Mouse (Mus musculus) lung, adult 18-20 months (tissue): ENCODE measurements around the gene Katna1.
"Not testable (repeated sequence)": the region's sequence is repeated elsewhere in the genome, so short reads cannot be mapped to it uniquely, and the experiment has no call there.

Experiments used
- DNase-seq, 2 experiments: peaks; one replicate each; pipeline ENCODE4 v3.0.0; 2022; ENCODE audit warnings: mixed read lengths in 2 of 2

The Katna1 gene

DNA sequence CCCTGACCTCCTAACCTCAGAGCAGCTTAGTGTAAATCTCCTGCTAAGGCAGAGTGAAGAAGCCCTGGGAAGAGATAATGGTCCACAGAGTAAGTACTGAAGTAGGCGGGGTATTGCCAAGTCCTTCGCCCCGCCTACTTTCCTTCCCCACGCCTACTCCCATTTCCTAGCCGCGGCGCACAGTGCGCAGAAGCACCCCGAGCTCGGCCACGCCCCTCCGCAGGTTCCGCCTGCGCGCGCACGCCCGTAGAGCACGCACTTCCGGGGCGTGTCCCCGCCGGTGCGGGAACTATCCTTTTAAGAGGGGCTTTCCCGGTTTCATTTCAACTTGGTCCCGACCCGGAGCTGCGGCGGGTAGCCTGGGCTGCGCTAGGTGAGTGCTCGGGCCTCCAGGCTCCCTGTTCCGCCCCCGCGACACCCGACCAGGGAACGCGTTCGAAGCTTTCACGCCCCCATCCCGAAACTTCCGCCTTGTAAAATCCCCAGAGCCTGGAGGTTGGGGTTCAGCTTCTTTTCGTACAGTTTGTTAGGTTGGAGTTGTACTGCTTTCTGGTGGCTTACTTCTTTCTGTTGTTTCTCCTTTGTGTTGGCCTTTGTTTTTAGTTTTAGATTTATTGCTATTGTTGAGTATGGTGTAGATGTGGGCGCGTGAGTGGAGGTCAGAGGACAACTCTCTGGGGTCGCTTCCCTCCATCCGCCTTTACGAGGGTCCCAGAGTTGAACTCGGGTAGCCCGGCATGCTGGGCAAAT lies at the start of gene Katna1:
Gene Katna1, plus strand, starts transcription at position 250 of the 750 bp plus-strand sequence.
- peak; percentile 93 to 95 for DNase-seq

DNA sequence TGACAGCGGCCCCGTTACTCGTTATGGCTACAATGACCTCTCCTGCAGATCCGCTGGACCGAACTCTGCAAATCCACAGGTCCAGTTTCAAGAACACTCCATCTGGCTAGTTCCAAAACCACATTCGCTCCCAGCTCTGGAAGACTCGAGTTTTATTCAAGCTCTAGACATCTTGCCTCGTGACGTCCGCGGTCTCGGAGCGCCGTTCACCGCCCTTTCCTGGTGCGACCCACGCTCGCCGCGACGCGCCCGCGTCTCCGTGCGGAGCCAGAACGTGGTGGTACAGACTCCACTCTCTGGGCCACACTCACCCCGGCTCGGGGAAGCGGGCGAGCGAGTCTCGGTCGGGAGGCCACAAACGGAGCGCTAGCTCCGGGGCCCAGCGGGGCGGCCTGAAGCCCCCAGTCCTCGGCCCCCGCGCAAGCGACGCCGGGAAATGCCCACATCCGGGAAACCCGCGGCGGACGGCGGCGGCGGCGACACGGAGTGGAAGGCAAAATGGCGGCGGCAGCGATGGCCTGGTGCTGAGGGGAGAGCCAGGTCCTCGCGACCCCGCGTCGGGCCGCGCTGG lies 45.0 kb upstream of the Katna1 start, which contains the start of the genes Pcmt1 and Lats1:
Gene Pcmt1, minus strand, starts transcription at position 406 of the 571 bp plus-strand sequence.
Gene Lats1, plus strand, starts transcription at position 484 of the 571 bp plus-strand sequence.
- peak; percentile 85 for DNase-seq

DNA sequence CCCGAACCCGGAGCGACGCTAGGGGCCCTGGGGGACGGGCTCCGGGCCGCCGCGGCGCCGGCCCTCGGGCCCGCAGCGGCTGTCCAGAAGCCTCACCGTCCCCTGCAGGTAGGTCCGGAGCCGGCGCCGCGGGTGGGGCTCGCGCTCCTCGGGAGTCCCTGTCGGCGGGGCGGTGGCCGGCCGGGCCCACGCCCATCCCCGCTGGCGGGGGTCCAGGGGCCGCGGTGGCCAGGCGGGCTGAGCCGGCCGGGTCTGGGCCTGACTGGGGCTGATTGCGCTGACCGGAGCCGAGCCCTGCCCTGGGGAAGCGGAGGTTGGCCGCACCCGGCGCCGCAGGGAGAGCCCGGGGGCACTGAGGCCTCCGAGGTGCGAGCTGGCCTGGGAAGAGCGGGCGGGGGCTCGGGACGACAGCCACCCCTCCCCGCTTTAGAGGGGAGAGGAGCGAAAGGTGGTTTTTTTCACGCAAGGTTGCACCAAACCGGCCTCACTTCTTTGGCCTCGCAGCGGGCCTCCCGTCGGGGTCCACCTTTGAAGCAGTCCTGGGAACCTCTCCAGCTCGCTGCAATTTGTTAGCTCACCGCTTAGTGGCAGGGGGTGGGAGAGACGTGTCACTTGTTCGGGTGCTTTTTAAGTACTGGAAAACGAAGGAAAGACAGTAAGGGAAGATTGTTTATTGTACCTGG lies 44.3 kb upstream of the Katna1 start:
- peak; percentile 64 to 71 for DNase-seq

DNA sequence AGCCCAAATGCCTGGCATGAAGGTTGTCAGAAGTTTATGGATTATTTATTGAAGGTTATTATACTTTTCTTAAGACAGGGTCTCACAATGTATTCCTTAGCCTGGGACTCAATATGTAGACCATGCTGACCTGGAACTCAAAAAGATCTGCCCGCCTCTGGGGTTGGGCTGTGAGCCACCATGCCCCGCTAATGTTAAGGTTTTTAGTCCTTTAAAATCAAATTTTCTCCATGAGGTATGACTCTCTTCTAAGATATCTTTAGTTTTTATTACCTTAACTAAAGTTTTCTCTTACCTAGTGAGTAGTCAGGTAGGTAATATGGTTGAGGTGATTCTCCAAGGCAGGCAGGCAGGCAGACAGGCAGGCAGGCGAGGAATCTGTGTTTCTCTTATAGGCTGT lies 43.6 kb upstream of the Katna1 start:
- DNase-seq, result no peak

DNA sequence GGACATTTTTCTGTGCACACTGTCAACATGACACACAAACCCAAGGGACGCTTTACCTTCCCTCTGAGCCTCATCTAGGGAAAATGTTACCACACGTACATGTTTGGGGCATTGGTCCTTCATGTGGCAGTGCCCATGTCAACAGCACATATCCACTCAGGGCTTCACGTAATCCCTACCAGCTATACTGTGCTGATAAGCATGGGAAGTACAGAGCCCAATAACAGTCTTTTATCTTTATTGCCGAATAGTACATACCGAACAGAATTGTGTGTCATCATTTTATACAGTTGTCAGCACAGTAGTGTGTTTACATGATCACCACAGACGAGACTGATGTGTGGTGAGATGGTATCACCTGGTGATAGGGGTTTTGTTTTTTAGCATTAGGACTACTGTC lies 38.9 kb upstream of the Katna1 start:
- no peak for DNase-seq

DNA sequence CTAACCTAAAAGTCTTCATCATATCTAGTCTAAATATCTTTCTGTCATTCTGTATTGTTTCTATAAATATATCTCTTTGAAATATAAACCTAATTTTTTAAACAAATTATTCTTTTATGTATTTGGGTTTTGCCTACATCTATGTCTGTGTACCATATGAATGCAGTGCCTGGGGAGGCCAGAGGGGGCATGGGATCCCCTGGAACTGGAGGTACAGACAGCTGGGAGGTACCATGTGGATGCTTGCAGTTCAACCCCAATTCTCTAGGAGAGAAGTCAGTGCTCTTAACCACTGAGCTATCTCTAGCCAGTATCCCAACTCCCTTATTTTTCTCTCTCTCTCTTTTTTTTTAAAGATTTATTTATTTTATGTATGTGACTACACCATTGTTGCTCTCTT lies 30.5 kb upstream of the Katna1 start:
- no peak for DNase-seq

DNA sequence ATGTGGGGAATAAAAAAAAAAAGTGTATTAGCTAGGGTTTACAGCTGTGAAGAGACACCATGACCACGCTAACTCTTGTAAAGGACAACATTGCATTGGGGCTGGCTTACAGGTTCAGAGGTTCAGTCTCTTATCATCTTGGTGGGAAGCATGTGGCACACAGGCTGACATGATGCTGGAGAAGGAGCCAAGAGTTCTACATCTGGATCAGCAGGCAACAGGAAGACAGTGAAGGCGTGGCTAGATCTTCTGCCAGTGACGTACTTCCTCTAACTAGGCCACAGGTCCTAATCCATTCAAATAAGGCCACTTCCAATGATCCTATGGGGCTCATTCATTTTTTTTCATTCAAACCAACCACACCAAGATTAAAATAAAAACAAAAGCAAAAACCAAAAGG lies 25.7 kb upstream of the Katna1 start:
- no peak for DNase-seq

DNA sequence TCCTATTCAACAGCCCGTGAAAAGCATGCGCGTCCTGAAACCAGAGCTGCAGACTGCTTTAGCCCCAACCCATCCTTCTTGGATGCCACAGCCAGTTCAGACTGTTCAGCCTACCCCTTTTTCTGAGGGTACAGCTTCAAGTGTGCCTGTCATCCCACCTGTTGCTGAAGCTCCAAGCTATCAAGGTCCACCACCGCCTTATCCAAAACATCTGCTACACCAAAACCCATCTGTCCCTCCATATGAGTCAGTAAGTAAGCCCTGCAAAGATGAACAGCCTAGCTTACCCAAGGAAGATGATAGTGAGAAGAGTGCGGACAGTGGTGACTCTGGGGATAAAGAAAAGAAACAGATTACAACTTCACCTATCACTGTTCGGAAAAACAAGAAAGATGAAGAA lies 23.2 kb upstream of the Katna1 start:
- no peak for DNase-seq

DNA sequence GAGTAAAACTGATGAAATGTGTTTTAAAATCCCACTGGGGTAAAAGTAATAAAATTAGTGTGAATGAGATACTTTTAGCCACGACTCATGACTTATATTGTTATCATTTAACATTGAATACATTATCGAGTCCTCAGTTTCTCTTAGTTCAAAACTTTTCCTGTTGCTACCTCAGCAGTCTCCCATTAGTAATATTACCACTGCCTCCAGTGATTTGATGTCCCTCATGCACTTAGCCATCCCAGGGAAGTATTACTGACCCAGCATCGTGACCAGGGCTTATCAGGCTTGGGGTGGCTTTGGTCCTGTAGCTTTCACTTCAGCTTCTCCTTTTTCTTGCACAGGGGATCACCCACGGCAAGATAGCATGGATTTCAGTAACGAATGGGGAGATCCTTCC lies 15.7 kb upstream of the Katna1 start:
- DNase-seq, result no peak

DNA sequence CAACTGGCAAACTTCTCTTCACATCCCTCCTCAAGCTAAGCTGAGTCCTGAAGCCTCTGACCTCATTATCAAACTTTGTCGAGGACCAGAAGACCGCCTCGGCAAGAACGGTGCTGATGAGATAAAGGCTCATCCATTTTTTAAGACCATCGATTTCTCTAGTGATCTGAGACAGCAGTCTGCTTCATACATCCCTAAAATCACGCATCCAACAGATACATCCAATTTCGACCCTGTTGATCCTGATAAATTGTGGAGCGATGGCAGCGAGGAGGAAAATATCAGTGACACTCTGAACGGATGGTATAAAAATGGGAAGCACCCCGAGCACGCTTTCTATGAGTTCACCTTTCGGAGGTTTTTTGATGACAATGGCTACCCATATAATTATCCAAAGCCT lies 13.3 kb upstream of the Katna1 start:
- DNase-seq, result no peak

DNA sequence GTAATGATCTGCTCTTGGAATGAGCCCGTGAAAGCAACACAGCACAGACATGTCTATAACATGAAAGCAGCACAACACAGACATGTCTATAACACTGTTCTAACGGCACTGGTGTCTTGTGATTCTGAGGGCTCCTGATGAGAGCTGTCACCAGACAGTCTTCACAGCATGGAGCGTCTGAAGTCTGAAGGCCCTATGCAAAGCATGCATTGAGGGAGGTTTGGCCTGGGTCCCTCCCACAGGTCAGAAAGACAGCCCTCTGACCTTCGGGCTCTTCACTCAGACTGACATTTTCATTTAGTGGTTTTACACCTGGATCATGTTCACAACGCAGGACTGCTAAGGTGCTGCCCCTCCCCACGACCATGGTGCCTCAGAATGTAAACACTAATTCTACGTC lies 10.7 kb upstream of the Katna1 start:
- no peak for DNase-seq

DNA sequence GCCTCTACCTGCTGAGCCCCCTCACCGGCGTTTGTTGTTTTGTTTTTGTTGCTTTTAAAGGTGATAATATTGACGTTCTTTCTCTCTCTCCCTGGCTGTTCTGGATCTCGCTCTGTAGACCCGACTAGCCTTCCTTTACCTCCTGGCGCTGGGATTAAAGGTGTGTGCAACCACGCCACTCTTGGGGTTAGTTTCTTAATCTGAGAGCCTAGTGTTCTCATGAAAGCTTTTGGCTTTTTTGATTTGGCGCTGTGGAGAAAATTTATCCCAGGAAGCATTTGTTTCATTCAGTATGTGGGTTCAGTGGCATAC lies 657 bp downstream of the Katna1 start:
- DNase-seq, result no peak

DNA sequence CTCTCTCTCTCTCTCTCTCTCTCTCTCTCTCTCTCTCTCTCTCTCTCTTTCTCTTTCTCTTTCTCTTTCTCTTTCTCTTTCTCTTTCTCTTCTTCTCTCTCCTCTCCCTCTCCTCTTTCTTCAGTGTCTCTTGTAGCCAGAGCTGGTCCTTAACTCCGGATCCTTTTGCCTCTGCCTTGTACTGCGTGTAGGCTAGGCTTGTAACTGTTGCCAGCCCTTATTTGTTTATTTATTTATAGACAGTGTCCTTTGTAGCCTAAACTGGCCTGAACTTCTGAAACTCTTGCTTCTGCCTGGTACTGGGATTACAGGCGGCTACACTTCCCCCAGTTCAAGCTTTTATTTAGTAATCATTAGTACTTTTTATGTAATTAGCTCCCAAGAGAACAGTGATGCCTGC lies 1.2 kb downstream of the Katna1 start:
- no peak for DNase-seq

DNA sequence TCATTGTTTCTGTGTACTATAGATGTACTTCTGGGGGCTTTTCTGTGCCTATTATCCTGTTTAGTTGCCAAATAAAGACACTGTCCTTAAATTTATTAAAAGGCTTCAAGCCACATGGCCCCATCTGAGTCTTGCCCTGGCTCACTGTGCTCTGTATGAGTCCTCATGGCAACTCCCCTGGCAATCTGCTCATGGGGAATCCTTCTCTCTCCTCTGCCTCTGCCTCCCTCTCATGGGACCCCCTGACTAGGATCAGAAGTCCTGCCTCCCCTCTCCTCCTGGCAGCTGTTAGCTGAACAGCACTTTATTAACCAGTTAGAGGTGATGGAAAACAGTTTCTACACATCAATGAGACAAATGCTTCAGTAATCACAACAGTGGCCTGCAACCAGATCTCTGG lies 5.8 kb downstream of the Katna1 start:
- DNase-seq, result no peak

DNA sequence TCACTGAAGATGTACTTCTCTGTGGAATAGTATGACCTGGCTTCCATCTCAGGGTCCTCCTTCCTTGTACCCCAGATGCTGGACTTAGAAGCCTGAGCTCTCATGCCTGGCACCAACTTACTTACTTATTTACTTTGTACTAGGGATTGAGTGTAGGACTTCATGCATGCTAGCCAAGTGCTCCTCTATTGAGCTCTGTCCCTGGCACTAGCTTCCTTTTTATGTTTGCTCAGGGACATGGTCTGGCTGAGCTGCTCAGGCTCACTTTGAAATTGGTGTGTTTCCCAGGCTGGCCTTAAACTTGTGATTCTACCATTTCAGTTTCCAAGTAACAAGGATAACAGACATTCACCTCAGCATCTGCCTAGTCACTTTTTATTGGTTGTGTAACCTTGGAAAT lies 11.3 kb downstream of the Katna1 start:
- peak; percentile 13 to 39 for DNase-seq

DNA sequence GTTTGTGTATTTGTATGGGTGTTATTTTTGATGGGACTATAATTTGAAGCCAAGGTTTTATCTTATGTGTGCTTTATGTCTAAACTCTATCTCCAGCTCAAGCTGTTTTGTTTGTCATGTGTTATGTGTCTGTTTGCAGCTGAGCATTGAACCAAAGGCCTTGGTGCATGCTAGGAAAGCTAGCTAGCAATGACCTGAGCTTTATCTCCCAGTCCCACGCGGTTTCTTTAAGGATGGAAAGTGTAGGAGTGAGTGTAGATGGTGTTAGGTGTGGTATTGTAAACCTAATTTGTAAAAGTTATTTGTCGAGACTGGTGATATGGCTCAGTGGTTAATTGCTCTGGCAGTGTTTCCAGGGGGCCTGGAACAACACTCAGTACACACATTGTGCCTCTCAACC lies 12.1 kb downstream of the Katna1 start:
- DNase-seq, result no peak

DNA sequence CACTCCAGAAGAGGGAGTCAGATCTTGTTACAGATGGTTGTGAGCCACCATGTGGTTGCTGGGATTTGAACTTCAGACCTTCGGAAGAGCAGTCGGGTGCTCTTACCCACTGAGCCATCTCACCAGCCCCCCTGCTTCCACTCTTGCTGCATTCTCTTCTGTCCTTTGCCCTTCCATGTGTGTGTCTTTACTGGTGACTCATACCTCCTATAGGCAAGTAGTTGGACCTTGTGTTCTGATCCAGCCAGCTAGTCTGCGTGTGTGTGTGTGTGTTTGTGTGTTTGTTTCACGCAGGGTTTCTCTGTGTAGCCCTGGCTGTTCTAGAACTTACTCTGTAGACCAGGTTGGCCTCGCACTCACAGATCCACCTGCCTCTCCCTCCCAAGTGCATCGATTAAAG lies 19.7 kb downstream of the Katna1 start:
- not testable (repeated sequence) for DNase-seq

DNA sequence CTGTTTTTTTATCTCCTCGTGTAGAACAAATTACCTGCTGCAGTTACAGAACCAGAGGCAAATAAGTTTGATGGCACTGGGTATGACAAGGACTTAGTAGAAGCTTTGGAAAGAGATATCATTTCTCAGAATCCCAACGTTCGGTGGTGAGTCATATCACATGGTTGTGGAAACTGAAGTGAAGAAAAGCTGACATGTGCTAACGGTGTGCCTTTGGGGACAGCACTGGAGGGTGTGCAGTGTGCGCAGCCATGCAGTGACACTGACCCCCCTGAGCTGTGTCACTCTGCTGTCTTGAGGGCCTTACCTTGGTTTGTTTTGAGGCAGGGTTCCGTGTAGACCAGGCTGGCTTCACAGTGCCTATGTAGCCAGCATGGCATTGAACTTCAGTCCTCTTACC lies 23.0 kb downstream of the Katna1 start:
- DNase-seq, result no peak

DNA sequence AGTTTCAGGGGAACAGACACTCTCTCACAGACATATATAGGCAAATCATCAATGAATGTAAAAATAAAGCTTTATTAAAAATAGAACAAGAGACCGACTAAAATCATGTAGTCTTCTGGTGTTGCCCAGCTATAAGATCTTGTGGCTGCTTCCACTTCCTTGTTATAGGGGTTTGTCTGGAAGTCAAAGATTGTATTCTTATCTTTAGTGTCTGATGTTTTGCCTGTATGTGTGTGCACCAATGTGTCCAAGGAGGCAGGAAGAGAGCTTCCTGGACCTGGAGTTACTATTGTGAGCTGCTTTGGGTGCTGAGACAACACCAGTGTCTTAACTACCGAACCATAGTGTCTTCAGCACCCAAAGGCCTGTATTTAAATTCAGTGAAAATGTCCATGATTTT lies 31.7 kb downstream of the Katna1 start:
- DNase-seq, result no peak

DNA sequence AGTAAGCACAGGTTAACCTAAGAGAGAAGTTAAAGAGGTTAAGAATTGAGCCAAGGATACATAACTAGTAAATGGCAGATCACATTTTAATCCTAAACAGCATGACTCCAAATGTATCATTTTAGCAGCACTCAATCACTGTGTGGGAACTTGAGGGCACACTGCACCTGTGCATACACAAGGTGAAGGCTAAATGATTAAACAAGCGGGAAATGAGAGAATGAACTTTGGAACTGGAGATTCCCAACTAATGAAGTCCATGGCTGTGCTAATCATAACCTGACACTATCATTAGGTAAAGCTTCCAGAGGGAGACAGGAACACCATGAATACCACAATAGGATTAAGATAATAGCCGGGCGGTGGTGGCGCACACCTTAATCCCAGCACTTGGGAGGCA lies 46.5 kb downstream of the Katna1 start:
- no peak for DNase-seq

DNA sequence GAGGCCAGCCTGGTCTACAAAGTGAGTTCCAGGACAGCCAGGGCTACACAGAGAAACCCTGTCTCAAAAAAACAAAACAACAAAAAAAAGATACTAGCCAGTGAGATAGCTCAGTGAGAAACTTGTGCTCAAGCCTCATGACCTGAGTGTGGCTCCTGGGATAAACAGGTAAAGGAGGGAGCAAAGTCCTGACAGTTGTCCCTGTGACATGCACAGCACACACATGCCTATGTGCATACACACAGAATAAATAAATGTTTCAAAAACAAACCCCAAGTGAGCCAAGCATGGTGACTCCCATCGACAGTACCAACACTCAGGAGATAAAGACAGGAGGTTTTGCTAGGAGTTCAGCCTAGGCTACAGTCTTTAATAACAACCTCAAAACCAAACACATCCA lies 47.0 kb downstream of the Katna1 start:
- DNase-seq, result no peak

DNA sequence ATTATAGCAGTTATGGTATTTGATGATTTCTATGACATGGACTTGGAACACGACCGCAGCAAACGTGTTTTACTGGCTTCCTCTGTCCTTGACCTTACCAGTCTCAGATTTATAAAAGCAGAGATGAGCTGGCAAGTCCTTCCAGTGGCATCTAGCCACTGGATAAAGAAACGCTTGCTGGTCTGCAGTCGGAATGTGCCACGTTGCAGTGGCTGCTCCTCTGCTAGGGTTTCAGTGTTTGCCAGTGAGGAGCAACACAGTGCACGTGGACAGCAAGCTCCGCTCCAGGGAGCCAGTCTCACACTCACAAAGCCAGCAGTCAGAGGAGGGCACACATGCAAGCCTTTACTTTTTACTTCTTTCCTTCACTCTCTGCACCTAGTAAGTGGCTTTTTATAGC lies 49.6 kb downstream of the Katna1 start:
- DNase-seq, result no peak

DNA sequence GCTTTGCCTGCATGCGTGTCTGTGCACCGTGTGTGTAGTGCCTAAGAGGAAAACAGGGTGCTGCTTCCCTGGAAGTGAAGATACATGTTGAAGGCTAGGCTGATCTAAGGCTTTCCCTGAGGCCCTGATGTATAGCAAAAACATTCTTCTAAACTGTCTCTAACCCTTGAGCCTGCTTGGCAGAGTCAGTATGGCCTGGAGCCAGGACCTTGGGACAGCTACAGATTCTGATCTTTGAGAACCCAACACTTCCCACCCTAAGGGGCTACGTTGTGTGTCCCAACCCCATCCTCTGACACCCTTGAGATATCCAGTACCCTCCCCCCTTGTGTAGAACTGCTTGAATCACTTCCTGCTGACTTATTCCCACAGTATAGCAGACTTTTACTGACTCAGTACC lies 52.6 kb downstream of the Katna1 start:
- no peak for DNase-seq

DNA sequence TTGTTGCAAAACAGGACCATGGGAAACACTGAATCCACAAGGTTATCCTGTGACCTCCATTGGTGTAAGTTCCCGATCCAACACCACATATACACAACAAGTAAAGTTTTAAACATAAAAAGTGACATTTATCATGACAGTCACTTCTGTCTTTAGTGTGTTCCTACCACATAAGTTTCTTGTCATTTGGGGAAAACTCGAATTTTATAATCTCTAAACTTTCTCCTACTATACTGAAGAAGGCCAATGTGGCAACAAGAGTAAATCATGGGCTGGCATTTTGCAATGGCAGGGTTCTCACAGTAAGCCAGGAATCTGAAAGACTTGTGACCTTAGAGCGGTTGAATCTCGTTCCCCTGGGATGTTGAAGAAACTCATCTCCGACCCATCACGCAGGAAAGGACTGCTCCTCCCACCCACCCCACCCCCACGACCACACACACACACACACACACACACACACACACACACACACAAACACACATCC lies 54.0 kb downstream of the Katna1 start:
- DNase-seq, result peak in 1 of 2 experiments; percentile 14
